Mouse (Mus musculus) heart, embryonic 13.5 days (tissue): ENCODE results near the gene Rps18. TPM values are rescaled to one million over a fixed set of nuclear protein-coding genes. Genes with fewer than 3 reads are reported as not detected.

Experiments
- ATAC-seq: fragments of 200-750 bp; cut with Nextera tagmentation; 2 replicates; pipeline ENCODE4 v1.8.0; 2017; ENCODE audit warnings: moderate TSS enrichment; ENCODE audit not compliant: insufficient number of reproducible peaks, low FRiP score, low TSS enrichment; ENCODE audit errors: extremely low read depth
- H3K27ac ChIP-seq: fragments of 300-500 bp; sonication (generic); replicated peaks from 2 replicates; pipeline ENCODE4 v1.5.1; 2015; ENCODE audit warnings: moderate library complexity, mild to moderate bottlenecking, inconsistent platforms
- H3K27me3 ChIP-seq: fragments of 300-500 bp; sonication (generic); replicated peaks from 2 replicates; pipeline ENCODE4 v1.6.1; 2015; ENCODE audit warnings: mild to moderate bottlenecking, inconsistent platforms
- H3K36me3 ChIP-seq: fragments of 300-500 bp; sonication (generic); 2 replicates; pipeline ENCODE4 v1.6.1; 2015; ENCODE audit warnings: mild to moderate bottlenecking, inconsistent platforms
- H3K4me1 ChIP-seq: fragments of 300-500 bp; sonication (generic); 2 replicates; pipeline ENCODE4 v1.6.1; 2015; ENCODE audit warnings: inconsistent platforms
- H3K4me2 ChIP-seq: fragments of 300-500 bp; sonication (generic); 2 replicates; pipeline ENCODE4 v1.6.1; 2015; ENCODE audit warnings: inconsistent platforms, mild to moderate bottlenecking, moderate library complexity
- H3K4me3 ChIP-seq: fragments of 300-500 bp; sonication (generic); 2 replicates; pipeline ENCODE4 v1.5.1; 2015; ENCODE audit warnings: moderate library complexity, mild to moderate bottlenecking, inconsistent platforms
- H3K9ac ChIP-seq: fragments of 300-500 bp; sonication (generic); 2 replicates; pipeline ENCODE4 v1.6.1; 2015; ENCODE audit warnings: inconsistent platforms, mild to moderate bottlenecking, moderate library complexity
- H3K9me3 ChIP-seq: fragments of 300-500 bp; sonication (generic); 2 replicates; pipeline ENCODE4 v1.6.1; 2016; ENCODE audit warnings: inconsistent platforms
- WGBS: fragments of 180-500 bp; shearing (Covaris S2); methylation state at CpG from one replicate; pipeline ENCODE4 v1.1.7; 2015; ENCODE audit warnings: mixed read lengths; 5-methylcytosine and 5-hydroxymethylcytosine counted together
- polyA plus RNA-seq: library from polyadenylated mRNA; unstranded; fragments of >200 nt; fragmentation: Nextera tagmentation; extraction: Ambion mirVana; gene quantifications from 2 replicates; pipeline ENCODE4 v1.2.1, GENCODE M21; 2015

Rps18 gene
- polyA plus RNA-seq, 1 experiment from 2014 or later, result 923 TPM

- WGBS, result 59% methylated on average over 21 of the region's 21 CpGs
- Histone ChIP-seq H3K9ac (peak overlapping the region; percentile 98), H3K4me1 (peaks cover 25% of the 10 kb centered on the region), H3K27ac (peak overlapping the region; percentile 99; the same call in 1 of the 2 replicates), H3K27me3 (no peaks in the 10 kb centered on the region), H3K9me3 (no peaks in the 10 kb centered on the region), H3K36me3 (peaks cover 46% of the 10 kb centered on the region), H3K4me3 (peak overlapping the region; percentile 96), H3K4me2 (peak overlapping the region; percentile 100)
- ATAC-seq, result no peak
These were observed 27.4 kb downstream of the Rps18 start for GRCm38 (mm10) chr17:33928251-33928947.

- no peaks in the 10 kb centered on the region for H3K9me3 ChIP-seq
These were observed 29.4 kb downstream of the Rps18 start for GRCm38 (mm10) chr17:33926207-33926932.

GRCm38 (mm10) chr17:33925406-33926116 is 30.2 kb downstream of the Rps18 start:
- no peaks in the 10 kb centered on the region for H3K27me3 ChIP-seq
- ATAC-seq, result no peak
- H3K27ac ChIP-seq, result no peak overlapping the region
- peaks cover 31% of the 10 kb centered on the region for H3K36me3 ChIP-seq
- H3K9ac ChIP-seq, result 0 out of 2 replicates have a peak overlapping the region, but pooled peaks have one; percentile 2
- H3K4me3 ChIP-seq, result no peak overlapping the region
- no peaks in the 10 kb centered on the region for H3K9me3 ChIP-seq
- H3K4me2 ChIP-seq, result no peak overlapping the region
- H3K4me1 ChIP-seq, result peaks cover 21% of the 10 kb centered on the region
- 79% methylated on average over 21 of the region's 21 CpGs for WGBS

More at GRCm38 (mm10) chr17:33926207-33926932, 29.4 kb downstream of the Rps18 start:
- H3K4me1 ChIP-seq, result peaks cover 23% of the 10 kb centered on the region
- H3K27me3 ChIP-seq, result no peaks in the 10 kb centered on the region
- H3K4me2 ChIP-seq, result no peak overlapping the region
- WGBS, result 72% methylated on average over 17 of the region's 17 CpGs
- H3K9ac ChIP-seq, result no peak overlapping the region
- H3K36me3 ChIP-seq, result peaks cover 31% of the 10 kb centered on the region
- ATAC-seq, result no peak
- no peak overlapping the region for H3K27ac ChIP-seq
- H3K4me3 ChIP-seq, result no peak overlapping the region

- no peak overlapping the region for H3K4me2 ChIP-seq
- 74% methylated on average over 10 of the region's 10 CpGs for WGBS
- ATAC-seq, result no peak
- H3K36me3 ChIP-seq, result peaks cover 31% of the 10 kb centered on the region
- H3K4me1 ChIP-seq, result peaks cover 20% of the 10 kb centered on the region
- H3K9ac ChIP-seq, result no peak overlapping the region
- H3K4me3 ChIP-seq, result no peak overlapping the region
- H3K27me3 ChIP-seq, result no peaks in the 10 kb centered on the region
- no peak overlapping the region for H3K27ac ChIP-seq
- H3K9me3 ChIP-seq, result no peaks in the 10 kb centered on the region
These were observed 31.1 kb downstream of the Rps18 start for GRCm38 (mm10) chr17:33924577-33925283.

- Histone ChIP-seq H3K27ac (no peak overlapping the region), H3K27me3 (no peaks in the 10 kb centered on the region), H3K4me2 (no peak overlapping the region), H3K4me3 (no peak overlapping the region), H3K9me3 (no peaks in the 10 kb centered on the region), H3K9ac (no peak overlapping the region), H3K36me3 (peaks cover 31% of the 10 kb centered on the region), H3K4me1 (peaks cover 35% of the 10 kb centered on the region)
- no peak for ATAC-seq
- 81% methylated on average over 7 of the region's 7 CpGs for WGBS
These were observed 34.4 kb downstream of the Rps18 start for GRCm38 (mm10) chr17:33921361-33921760.

- ATAC-seq, result no peak
- WGBS, result 1% methylated on average over 36 of the region's 36 CpGs
- H3K4me3 ChIP-seq, result peak overlapping the region; percentile 85
These were observed 35.3 kb downstream of the Rps18 start for GRCm38 (mm10) chr17:33920282-33921097.

GRCm38 (mm10) chr17:33919351-33920281 is 36.2 kb downstream of the Rps18 start:
- under 1% methylated on average over 52 of the region's 52 CpGs for WGBS

More at GRCm38 (mm10) chr17:33920282-33921097, 35.3 kb downstream of the Rps18 start:
- peaks cover 22% of the 10 kb centered on the region for H3K36me3 ChIP-seq
- H3K4me1 ChIP-seq, result peaks cover 36% of the 10 kb centered on the region
- H3K27ac ChIP-seq, result peak overlapping the region; percentile 88
- H3K4me2 ChIP-seq, result peak overlapping the region; percentile 92
- no peaks in the 10 kb centered on the region for H3K27me3 ChIP-seq
- peak overlapping the region; percentile 89 for H3K9ac ChIP-seq
- H3K9me3 ChIP-seq, result no peaks in the 10 kb centered on the region

GRCm38 (mm10) chr17:33918293-33919203 is 37.3 kb downstream of the Rps18 start:
- WGBS, result 55% methylated on average over 37 of the region's 37 CpGs
- H3K4me1 ChIP-seq, result peaks cover 47% of the 10 kb centered on the region
- peak overlapping the region; percentile 88 for H3K27ac ChIP-seq
- no peaks in the 10 kb centered on the region for H3K9me3 ChIP-seq
- H3K27me3 ChIP-seq, result no peaks in the 10 kb centered on the region
- peaks cover 33% of the 10 kb centered on the region for H3K36me3 ChIP-seq
- H3K4me2 ChIP-seq, result peak overlapping the region; percentile 92
- ATAC-seq, result no peak
- peak overlapping the region; percentile 89 for H3K9ac ChIP-seq
- H3K4me3 ChIP-seq, result peak overlapping the region; percentile 85

More at GRCm38 (mm10) chr17:33919351-33920281, 36.2 kb downstream of the Rps18 start:
- peak overlapping the region; percentile 88 for H3K27ac ChIP-seq
- peak; percentile 54; the same call in 1 of the 2 replicates for ATAC-seq
- H3K4me2 ChIP-seq, result peak overlapping the region; percentile 92
- no peaks in the 10 kb centered on the region for H3K9me3 ChIP-seq
- H3K9ac ChIP-seq, result peak overlapping the region; percentile 89
- H3K36me3 ChIP-seq, result peaks cover 22% of the 10 kb centered on the region
- peaks cover 44% of the 10 kb centered on the region for H3K4me1 ChIP-seq
- H3K27me3 ChIP-seq, result no peaks in the 10 kb centered on the region
- peak overlapping the region; percentile 85 for H3K4me3 ChIP-seq
